Mouse (Mus musculus) intestine, embryonic 16.5 days (tissue): ENCODE measurements at regions not wholly inside any gene's neighbourhood (a gene's known extent, or its start where the extent isn't known, plus 50 kb on each side); places are given as distances from the start of the nearest gene placed in this dataset.

Experiments used
- ATAC-seq: fragments of 200-750 bp; cut with Nextera tagmentation; 2 replicates; pipeline ENCODE4 v1.8.0; 2017; ENCODE audit warnings: moderate TSS enrichment, moderate library complexity
- H3K27ac ChIP-seq: fragments of 300-500 bp; sonication (generic); 2 replicates; pipeline ENCODE4 v1.5.1; 2014; ENCODE audit warnings: mild to moderate bottlenecking, low read length
- H3K27me3 ChIP-seq: fragments of 300-500 bp; sonication (generic); replicated peaks from 2 replicates; pipeline ENCODE4 v1.6.1; 2014; ENCODE audit warnings: low read length, control low read depth, mixed read lengths; ENCODE audit not compliant: control insufficient read depth, insufficient read depth
- H3K36me3 ChIP-seq: fragments of 300-500 bp; sonication (generic); 2 replicates; pipeline ENCODE4 v1.6.1; 2014; ENCODE audit warnings: low read length, control low read depth; ENCODE audit not compliant: control insufficient read depth, insufficient read depth
- H3K4me1 ChIP-seq: fragments of 300-500 bp; sonication (generic); 2 replicates; pipeline ENCODE4 v1.6.1; 2014; ENCODE audit warnings: low read length, control low read depth, mixed read lengths; ENCODE audit not compliant: control insufficient read depth, insufficient read depth
- H3K4me2 ChIP-seq: fragments of 300-500 bp; sonication (generic); 2 replicates; pipeline ENCODE4 v1.6.1; 2014; ENCODE audit warnings: low read depth, low read length, control low read depth
- H3K4me3 ChIP-seq: fragments of 300-500 bp; sonication (generic); 2 replicates; pipeline ENCODE4 v1.5.1; 2014; ENCODE audit warnings: mild to moderate bottlenecking, low read length
- H3K9ac ChIP-seq: fragments of 300-500 bp; sonication (generic); 2 replicates; pipeline ENCODE4 v1.6.1; 2014; ENCODE audit warnings: low read depth, low read length
- H3K9me3 ChIP-seq: fragments of 300-500 bp; sonication (generic); 2 replicates; pipeline ENCODE4 v1.6.1; 2016; ENCODE audit warnings: low read length, control low read depth; ENCODE audit not compliant: control insufficient read depth
- WGBS: fragments of 180-500 bp; shearing (Covaris S2); extraction: QIAGEN DNeasy Blood & Tissue Kit; methylation state at CpG from one replicate; pipeline ENCODE4 v1.1.7; 2014; 5-methylcytosine and 5-hydroxymethylcytosine counted together

DNA sequence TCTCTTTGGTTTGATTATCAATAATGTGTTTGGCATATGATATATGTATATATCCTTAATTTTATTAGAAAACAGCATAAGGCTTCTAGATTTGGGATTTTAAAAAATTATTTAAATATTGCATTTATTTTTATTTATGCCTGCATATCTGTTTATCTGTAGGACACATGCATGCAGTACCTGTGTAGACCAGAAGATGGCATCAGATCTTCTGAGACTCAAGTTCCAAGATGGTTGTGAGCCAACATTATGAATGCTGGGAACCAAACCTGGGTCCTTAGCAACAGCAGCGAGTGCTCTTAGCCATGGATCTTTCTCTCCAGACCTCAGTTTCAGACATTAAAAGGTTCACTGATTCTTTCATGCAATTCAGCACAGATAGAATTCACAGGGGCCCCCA, 148.3 kb downstream of the Cdc42ep3 start:
- Histone ChIP-seq H3K36me3 (no peaks in the 10 kb centered on the region), H3K9me3 (peaks cover 5% of the 10 kb centered on the region; the same call in 1 of the 2 replicates), H3K27ac (no peak overlapping the region), H3K4me3 (no peak overlapping the region), H3K4me2 (no peak overlapping the region), H3K27me3 (no peaks in the 10 kb centered on the region), H3K4me1 (no peaks in the 10 kb centered on the region), H3K9ac (no peak overlapping the region)
- no peak for ATAC-seq
- WGBS: 95% methylated on average over 1 of the region's 1 CpGs

DNA sequence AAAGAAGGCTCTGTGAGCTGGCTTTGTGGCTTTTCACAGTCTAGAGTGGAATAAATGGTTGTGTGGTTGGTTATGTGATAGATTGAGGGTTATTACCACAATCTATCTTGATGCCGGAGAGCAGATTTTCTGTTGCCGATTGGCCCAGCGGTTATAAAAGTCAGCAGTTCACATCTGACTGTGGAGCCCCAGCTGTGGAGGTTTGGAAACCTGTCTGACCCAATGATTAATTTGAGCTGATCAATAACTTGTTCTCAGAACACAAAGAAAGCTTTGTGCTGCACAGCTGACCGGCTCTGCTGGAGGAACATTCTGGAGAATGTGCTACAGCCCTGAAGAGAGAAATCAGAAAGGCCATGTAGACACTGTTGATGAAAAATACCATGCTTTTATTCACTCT, 148.8 kb downstream of the Cdc42ep3 start:
- H3K4me1 ChIP-seq: no peaks in the 10 kb centered on the region
- ATAC-seq: no peak
- no peaks in the 10 kb centered on the region for H3K27me3 ChIP-seq
- H3K4me3 ChIP-seq: no peak overlapping the region
- H3K36me3 ChIP-seq: no peaks in the 10 kb centered on the region
- H3K9ac ChIP-seq: no peak overlapping the region
- peaks cover 5% of the 10 kb centered on the region; the same call in 1 of the 2 replicates for H3K9me3 ChIP-seq
- no peak overlapping the region for H3K27ac ChIP-seq
- 69% methylated on average over 4 of the region's 4 CpGs for WGBS
- no peak overlapping the region for H3K4me2 ChIP-seq

DNA sequence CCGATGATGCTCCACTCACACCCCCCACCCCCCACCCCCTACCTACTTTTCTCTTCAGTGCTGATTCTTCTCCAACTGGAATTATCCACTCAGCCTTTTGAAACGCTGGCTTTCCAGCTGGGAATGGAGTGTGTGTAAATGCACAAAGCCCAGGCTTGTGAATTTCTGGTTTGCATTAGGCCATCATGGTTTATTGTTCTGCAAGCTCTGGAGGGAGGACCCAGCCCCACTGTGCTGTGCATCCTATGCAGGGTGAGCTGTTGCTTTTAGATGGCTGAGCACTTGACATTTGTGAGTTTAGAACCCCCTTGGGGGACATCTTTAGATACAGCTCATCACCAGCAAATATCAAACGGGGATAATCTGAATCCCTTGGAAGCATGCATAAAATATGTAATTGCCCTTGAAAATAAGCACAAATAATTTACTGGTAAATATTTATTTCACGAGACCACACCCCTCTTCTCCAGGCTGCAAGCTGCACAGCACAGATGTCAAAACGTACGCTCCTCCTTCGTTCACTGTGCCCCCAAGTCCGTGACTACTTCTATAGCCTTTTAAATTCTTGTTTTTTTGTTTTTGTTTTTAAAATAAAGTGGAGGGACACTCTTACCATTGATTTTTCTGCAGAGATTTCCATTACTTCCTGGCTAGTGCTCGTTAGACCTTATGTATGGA, 148.2 kb downstream of the Qpct start:
- no peak for ATAC-seq
- Histone ChIP-seq H3K36me3 (no peaks in the 10 kb centered on the region), H3K4me3 (no peak overlapping the region), H3K9ac (no peak overlapping the region), H3K27ac (no peak overlapping the region), H3K4me2 (no peak overlapping the region), H3K27me3 (no peaks in the 10 kb centered on the region), H3K9me3 (peaks cover 5% of the 10 kb centered on the region; the same call in 1 of the 2 replicates), H3K4me1 (no peaks in the 10 kb centered on the region)
- WGBS: 60% methylated on average over 9 of the region's 9 CpGs

DNA sequence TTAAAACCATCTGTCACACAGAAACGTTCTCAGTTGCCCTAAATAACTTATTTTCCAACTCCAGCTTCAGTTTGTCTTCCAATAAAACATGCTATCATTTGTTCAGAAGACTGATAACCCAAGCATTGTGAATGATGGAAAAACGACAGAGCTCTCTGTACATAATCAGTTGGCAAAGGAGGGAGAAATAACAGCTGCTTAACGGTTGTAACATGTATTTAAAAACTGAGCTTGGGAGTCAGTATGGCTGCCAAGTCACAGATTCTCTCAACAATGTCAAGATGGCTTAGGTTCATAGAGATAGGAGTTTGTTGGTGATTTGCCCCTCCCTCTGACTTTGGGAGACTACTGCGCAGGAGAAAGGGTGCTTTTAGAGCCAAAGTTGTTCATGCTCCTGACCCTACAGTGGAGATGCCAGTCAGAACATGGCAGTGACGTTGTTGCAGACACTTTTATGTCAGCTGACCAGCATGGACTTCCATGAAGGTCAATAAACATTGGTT, 140.2 kb downstream of the Qpct start:
- WGBS: 68% methylated on average over 5 of the region's 5 CpGs

DNA sequence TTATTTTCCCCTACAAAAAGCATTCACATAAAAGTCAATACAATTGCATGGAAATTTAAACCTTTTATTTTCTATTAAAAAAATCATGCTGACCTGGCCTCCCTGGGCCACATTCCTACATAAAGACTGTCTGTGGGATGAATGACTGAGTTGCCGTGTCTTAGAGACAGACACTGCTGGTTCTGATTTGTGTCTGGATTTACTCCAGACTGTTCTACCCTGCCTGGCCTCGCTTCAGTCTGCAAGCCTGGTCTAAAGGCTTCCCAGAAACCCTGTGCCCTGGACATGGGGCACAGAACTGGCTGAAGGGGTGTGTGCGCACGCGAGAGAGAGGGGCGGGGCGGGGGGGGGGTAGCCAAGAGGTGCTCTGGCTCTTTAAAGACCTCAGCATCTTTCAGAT, 136.6 kb downstream of the Qpct start:
- Histone ChIP-seq H3K4me1 (no peaks in the 10 kb centered on the region), H3K4me2 (no peak overlapping the region), H3K9ac (no peak overlapping the region), H3K9me3 (no peaks in the 10 kb centered on the region), H3K27me3 (no peaks in the 10 kb centered on the region), H3K4me3 (no peak overlapping the region), H3K27ac (no peak overlapping the region), H3K36me3 (no peaks in the 10 kb centered on the region)
- WGBS: 71% methylated on average over 7 of the region's 7 CpGs
- ATAC-seq: no peak

More for the DNA sequence above, 140.2 kb downstream of the Qpct start:
- Histone ChIP-seq H3K27ac (no peak overlapping the region), H3K36me3 (no peaks in the 10 kb centered on the region), H3K27me3 (no peaks in the 10 kb centered on the region), H3K4me3 (no peak overlapping the region), H3K4me1 (no peaks in the 10 kb centered on the region), H3K9ac (no peak overlapping the region), H3K9me3 (no peaks in the 10 kb centered on the region), H3K4me2 (no peak overlapping the region)
- no peak for ATAC-seq

DNA sequence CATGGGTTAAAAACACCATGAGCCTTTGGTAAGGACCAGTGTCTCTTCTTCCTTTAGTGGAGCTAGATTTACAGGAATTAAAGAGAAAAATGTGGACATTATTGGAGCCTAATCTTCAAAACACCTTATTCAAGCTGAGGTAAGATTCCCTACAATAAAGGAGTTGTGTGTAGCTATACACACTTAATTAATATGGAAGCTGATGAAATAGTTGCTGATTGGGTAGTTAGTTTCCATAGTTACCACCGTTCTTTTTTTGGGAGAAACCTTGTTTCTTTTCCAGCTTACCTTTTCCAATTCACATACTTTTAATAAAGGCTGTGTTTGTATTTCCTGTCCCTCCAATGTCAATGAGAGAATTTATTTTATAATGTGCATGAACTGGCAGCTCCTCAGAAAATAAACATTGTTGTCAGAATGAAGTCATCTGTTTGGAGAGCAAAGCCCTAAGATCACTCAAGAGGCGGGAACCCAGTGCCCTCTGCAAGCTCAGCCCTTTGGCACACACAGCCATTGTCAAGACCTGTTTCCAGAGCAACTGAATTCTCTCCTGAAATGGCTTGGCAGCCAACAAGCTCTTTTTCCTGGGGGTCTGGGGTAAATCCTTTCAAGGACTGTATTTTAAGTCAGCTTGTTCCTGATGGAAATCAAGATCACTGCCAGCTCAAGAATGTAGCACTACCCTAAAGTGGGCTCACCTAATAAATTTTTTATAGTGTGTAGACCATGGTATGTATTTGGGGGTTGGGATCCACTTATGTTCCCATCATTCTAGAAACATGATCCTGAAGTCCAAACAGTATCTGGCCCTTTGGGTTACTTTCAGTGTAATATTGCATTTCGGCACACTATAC, 128.8 kb downstream of the Qpct start:
- no peak overlapping the region for H3K4me2 ChIP-seq
- H3K9ac ChIP-seq: no peak overlapping the region
- no peaks in the 10 kb centered on the region for H3K9me3 ChIP-seq
- no peak for ATAC-seq
- H3K4me1 ChIP-seq: 0 out of 2 replicates have a peak, but pooled peaks cover 3% of the 10 kb centered on the region
- no peak overlapping the region for H3K4me3 ChIP-seq
- H3K36me3 ChIP-seq: no peaks in the 10 kb centered on the region
- WGBS: 66% methylated on average over 3 of the region's 3 CpGs
- H3K27ac ChIP-seq: no peak overlapping the region
- no peaks in the 10 kb centered on the region for H3K27me3 ChIP-seq

DNA sequence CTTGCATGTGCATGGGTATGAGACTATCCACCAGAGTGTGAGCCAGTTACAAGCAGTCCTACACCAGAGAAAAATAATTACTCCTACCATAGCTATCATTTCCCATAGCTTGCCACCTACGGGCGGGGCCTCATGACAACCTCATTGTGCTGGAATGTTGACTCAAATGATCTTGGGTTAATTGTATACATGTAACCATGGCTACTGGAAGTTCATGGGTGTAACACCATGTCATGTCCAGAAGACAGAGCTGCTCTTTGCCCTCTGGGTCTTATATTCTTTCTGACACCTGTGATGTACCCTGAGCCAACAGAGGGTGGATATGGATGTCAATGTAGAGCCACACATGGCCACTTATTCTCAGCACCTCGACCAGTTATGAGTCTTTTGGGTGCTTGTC, 125.6 kb downstream of the Qpct start:
- Histone ChIP-seq H3K4me3 (no peak overlapping the region), H3K27ac (no peak overlapping the region), H3K4me1 (0 out of 2 replicates have a peak, but pooled peaks cover 3% of the 10 kb centered on the region), H3K9ac (no peak overlapping the region), H3K27me3 (no peaks in the 10 kb centered on the region), H3K36me3 (no peaks in the 10 kb centered on the region), H3K4me2 (no peak overlapping the region), H3K9me3 (no peaks in the 10 kb centered on the region)
- ATAC-seq: peak; percentile 82
- WGBS: 70% methylated on average over 3 of the region's 3 CpGs

DNA sequence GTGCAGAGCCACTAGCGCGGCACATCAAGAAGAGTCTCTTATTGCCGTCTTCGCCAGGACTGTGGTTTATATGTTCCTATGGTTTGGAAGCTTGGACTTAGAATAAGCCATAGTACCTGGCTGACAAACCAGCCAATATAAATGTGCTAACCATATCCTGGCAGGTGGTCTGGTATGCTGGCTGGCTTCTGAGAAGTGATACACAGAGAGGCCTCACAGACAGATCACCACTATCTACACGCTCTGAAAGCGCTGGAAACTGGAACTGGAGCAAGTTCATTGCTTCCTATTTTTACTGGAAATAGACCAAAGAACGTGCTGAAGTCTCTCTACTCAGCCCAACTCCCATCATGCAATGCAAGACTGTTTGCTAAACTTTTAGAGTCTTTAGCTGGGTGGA, 124.7 kb downstream of the Qpct start:
- H3K27ac ChIP-seq: no peak overlapping the region
- no peak overlapping the region for H3K4me3 ChIP-seq
- H3K27me3 ChIP-seq: no peaks in the 10 kb centered on the region
- 82% methylated on average over 7 of the region's 7 CpGs for WGBS
- no peak for ATAC-seq
- no peaks in the 10 kb centered on the region for H3K36me3 ChIP-seq
- H3K4me2 ChIP-seq: no peak overlapping the region
- no peaks in the 10 kb centered on the region for H3K9me3 ChIP-seq
- H3K9ac ChIP-seq: no peak overlapping the region
- H3K4me1 ChIP-seq: 0 out of 2 replicates have a peak, but pooled peaks cover 3% of the 10 kb centered on the region

DNA sequence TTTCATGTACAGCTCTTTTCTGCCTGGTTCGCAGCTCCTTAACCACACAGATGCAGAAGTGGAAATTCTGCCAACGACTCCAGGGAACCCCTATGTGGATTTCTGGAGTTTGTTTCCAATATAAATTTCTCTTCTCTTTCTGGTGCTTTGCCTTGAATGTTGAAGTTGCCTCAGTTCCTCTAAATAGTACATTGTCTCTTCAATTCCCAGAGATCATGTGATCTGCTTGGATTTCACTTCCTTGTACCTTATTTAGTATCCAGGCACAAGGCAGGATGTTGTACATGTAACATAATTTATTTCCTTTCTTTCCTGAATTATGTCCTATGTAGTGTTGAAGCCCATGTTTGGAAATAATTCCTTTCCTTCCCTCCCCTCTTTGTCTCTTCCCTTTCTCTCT, 123.7 kb downstream of the Qpct start:
- Histone ChIP-seq H3K4me3 (no peak overlapping the region), H3K9me3 (no peaks in the 10 kb centered on the region), H3K27me3 (no peaks in the 10 kb centered on the region), H3K4me1 (no peaks in the 10 kb centered on the region), H3K27ac (no peak overlapping the region), H3K36me3 (no peaks in the 10 kb centered on the region), H3K4me2 (no peak overlapping the region), H3K9ac (no peak overlapping the region)
- no peak for ATAC-seq
- WGBS: 71% methylated on average over 2 of the region's 2 CpGs
